Mouse (Mus musculus): Measurements from ENCODE around the gene Glb1l. TPM values are rescaled to one million over a fixed set of nuclear protein-coding genes. Genes with fewer than 3 reads are reported as not detected.

The Glb1l gene
- polyA plus RNA-seq, 1 experiment from 2014 or later: 3.5 TPM

DNA sequence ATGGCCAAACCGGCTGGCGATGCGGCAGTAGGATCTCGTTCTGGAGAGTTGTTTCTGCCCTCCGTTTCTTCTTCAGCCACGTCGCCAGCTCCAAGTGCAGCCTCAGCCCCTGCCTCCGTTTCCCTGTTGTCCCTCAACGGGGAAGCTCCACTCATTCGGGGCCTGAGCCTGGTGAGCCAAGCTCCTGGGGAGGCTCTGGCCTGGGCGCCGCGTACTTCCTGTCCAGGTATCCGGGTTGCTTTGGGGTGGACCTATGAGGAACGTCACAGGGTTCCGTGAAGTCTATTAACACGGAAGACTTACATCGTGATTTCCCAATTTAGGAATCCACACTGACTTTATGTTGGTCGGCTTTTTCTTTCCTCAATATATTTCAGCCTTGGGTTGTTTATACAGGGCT is 18.2 kb downstream of the Glb1l start:
- no peaks in the 10 kb centered on the region for H3K27me3 ChIP-seq (ENCODE audit: insufficient read depth, low read length)
- H3K9ac ChIP-seq (replicated peaks): peak overlapping the region; percentile 86
- ATAC-seq (peak; percentile 57), DNase-seq (peak; percentile 71)
- H3K4me3 ChIP-seq (ENCODE audit: low read depth, low read length): peak overlapping the region; percentile 99
- no peaks in the 10 kb centered on the region for H3K9me3 ChIP-seq (ENCODE audit: low read length)
- H3K4me1 ChIP-seq (ENCODE audit: insufficient read depth): peaks cover 28% of the 10 kb centered on the region
- WGBS (ENCODE audit: insufficient replicate concordance): under 1% methylated on average over 19 of the region's 19 CpGs
- H3K4me2 ChIP-seq (ENCODE audit: low read depth, low read length): peak overlapping the region; percentile 89
- TF ChIP-seq EP300 (IDR thresholded peaks at IDR 0.05; ENCODE audit: low read depth) (no peak), CTCF (IDR thresholded peaks at IDR 0.05; ENCODE audit: low read depth) (no peak)
- peak overlapping the region; percentile 98 for H3K27ac ChIP-seq (ENCODE audit: low read depth)
- peaks cover 39% of the 10 kb centered on the region for H3K36me3 ChIP-seq (replicated peaks; ENCODE audit: insufficient read depth, low read length)

- H3K9ac ChIP-seq (replicated peaks): peak within 1 kb of the TSS; percentile 98
- ATAC-seq: peak; percentile 97
- H3K4me3 ChIP-seq (ENCODE audit: low read depth, low read length): peak within 1 kb of the TSS; percentile 99
- WGBS (ENCODE audit: insufficient replicate concordance): under 1% methylated on average over 44 of the region's 56 CpGs
- DNase-seq: peak; percentile 94
- peak; percentile 67 for TF ChIP-seq EP300 (IDR thresholded peaks at IDR 0.05; ENCODE audit: low read depth)
- TF ChIP-seq CTCF (IDR thresholded peaks at IDR 0.05; ENCODE audit: low read depth): peak; percentile 19; the same call in 1 of the 2 replicates
- peaks cover 40% of the 10 kb centered on the region for H3K36me3 ChIP-seq (replicated peaks; ENCODE audit: insufficient read depth, low read length)
- H3K4me1 ChIP-seq (ENCODE audit: insufficient read depth): peaks cover 29% of the 10 kb centered on the region
- no peaks in the 10 kb centered on the region for H3K9me3 ChIP-seq (ENCODE audit: low read length)
- peak within 1 kb of the TSS; percentile 96 for H3K4me2 ChIP-seq (ENCODE audit: low read depth, low read length)
- H3K27me3 ChIP-seq (ENCODE audit: insufficient read depth, low read length): no peaks in the 10 kb centered on the region
- peak within 1 kb of the TSS; percentile 98 for H3K27ac ChIP-seq (ENCODE audit: low read depth)
Measured at GRCm38 (mm10) chr1:75191622-75192402, 18.8 kb downstream of the Glb1l start, which contains the start of the genes Ankzf1 and Atg9a. TSS of gene Ankzf1 (plus strand) at chr1:75192151. TSS of gene Atg9a (minus strand) at chr1:75192196.

DNA sequence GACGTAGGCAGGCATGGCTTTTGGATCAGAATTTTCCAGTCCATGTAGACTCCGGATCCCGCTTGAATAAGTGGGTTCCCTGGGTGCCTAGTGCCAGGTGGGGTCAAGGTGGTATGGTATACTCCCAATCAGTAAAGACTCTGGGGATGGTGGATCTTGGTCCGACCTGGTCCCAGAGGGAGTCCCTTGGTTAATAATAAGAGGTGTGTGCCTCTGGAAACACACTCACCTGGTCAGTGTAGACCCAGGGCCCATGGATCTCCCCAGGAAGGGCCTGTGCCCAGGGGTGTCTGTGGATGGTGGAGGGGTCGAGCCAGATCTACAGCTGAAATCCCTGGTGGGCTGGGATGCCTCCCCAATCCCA is 19.4 kb downstream of the Glb1l start:
- peak overlapping the region; percentile 99 for H3K4me3 ChIP-seq (ENCODE audit: low read depth, low read length)
- WGBS (ENCODE audit: insufficient replicate concordance): 50% methylated on average over 5 of the region's 5 CpGs
- ATAC-seq: peak; percentile 0; the same call in 1 of the 2 replicates
- peaks cover 42% of the 10 kb centered on the region for H3K36me3 ChIP-seq (replicated peaks; ENCODE audit: insufficient read depth, low read length)
- DNase-seq: no peak
- no peaks in the 10 kb centered on the region for H3K27me3 ChIP-seq (ENCODE audit: insufficient read depth, low read length)
- peak overlapping the region; percentile 98 for H3K9ac ChIP-seq (replicated peaks)
- H3K4me1 ChIP-seq (ENCODE audit: insufficient read depth): peaks cover 29% of the 10 kb centered on the region
- no peaks in the 10 kb centered on the region for H3K9me3 ChIP-seq (ENCODE audit: low read length)
- H3K4me2 ChIP-seq (ENCODE audit: low read depth, low read length): peak overlapping the region; percentile 96
- H3K27ac ChIP-seq (ENCODE audit: low read depth): peak overlapping the region; percentile 98
- TF ChIP-seq EP300 (IDR thresholded peaks at IDR 0.05; ENCODE audit: low read depth) (no peak), CTCF (IDR thresholded peaks at IDR 0.05; ENCODE audit: low read depth) (no peak)

GRCm38 (mm10) chr1:75190577-75190976 is 20.0 kb downstream of the Glb1l start:
- no peaks in the 10 kb centered on the region for H3K9me3 ChIP-seq (ENCODE audit: low read length)
- peak overlapping the region; percentile 96 for H3K4me2 ChIP-seq (ENCODE audit: low read depth, low read length)
- H3K9ac ChIP-seq (replicated peaks): peak overlapping the region; percentile 98
- H3K27me3 ChIP-seq (ENCODE audit: insufficient read depth, low read length): no peaks in the 10 kb centered on the region
- TF ChIP-seq CTCF (IDR thresholded peaks at IDR 0.05; ENCODE audit: low read depth) (no peak), EP300 (IDR thresholded peaks at IDR 0.05; ENCODE audit: low read depth) (no peak)
- WGBS (ENCODE audit: insufficient replicate concordance): 38% methylated on average over 2 of the region's 2 CpGs
- H3K27ac ChIP-seq (ENCODE audit: low read depth): peak overlapping the region; percentile 98; the same call in 1 of the 2 replicates
- peak; percentile 7; the same call in 1 of the 2 replicates for ATAC-seq
- H3K4me3 ChIP-seq (ENCODE audit: low read depth, low read length): peak overlapping the region; percentile 99
- H3K4me1 ChIP-seq (ENCODE audit: insufficient read depth): peaks cover 29% of the 10 kb centered on the region
- H3K36me3 ChIP-seq (replicated peaks; ENCODE audit: insufficient read depth, low read length): peaks cover 42% of the 10 kb centered on the region
- DNase-seq: no peak

- H3K4me3 ChIP-seq (ENCODE audit: low read depth, low read length): no peak overlapping the region
- TF ChIP-seq EP300 (IDR thresholded peaks at IDR 0.05; ENCODE audit: low read depth) (no peak), CTCF (IDR thresholded peaks at IDR 0.05; ENCODE audit: low read depth) (no peak)
- DNase-seq (peak; percentile 46), ATAC-seq (no peak)
- H3K36me3 ChIP-seq (replicated peaks; ENCODE audit: insufficient read depth, low read length): peaks cover 60% of the 10 kb centered on the region
- H3K9me3 ChIP-seq (ENCODE audit: low read length): no peaks in the 10 kb centered on the region
- no peaks in the 10 kb centered on the region for H3K27me3 ChIP-seq (ENCODE audit: insufficient read depth, low read length)
- H3K27ac ChIP-seq (ENCODE audit: low read depth): no peak overlapping the region
- no peak overlapping the region for H3K4me2 ChIP-seq (ENCODE audit: low read depth, low read length)
- peaks cover 24% of the 10 kb centered on the region for H3K4me1 ChIP-seq (ENCODE audit: insufficient read depth)
- no peak overlapping the region for H3K9ac ChIP-seq (replicated peaks)
- 45% methylated on average over 2 of the region's 2 CpGs for WGBS (ENCODE audit: insufficient replicate concordance)
Measured at GRCm38 (mm10) chr1:75187914-75188483, 22.6 kb downstream of the Glb1l start.

- peaks cover 24% of the 10 kb centered on the region for H3K4me1 ChIP-seq (ENCODE audit: insufficient read depth)
- DNase-seq: no peak
- H3K27me3 ChIP-seq (ENCODE audit: insufficient read depth, low read length): no peaks in the 10 kb centered on the region
- no peak overlapping the region for H3K4me2 ChIP-seq (ENCODE audit: low read depth, low read length)
- peaks cover 69% of the 10 kb centered on the region for H3K36me3 ChIP-seq (replicated peaks; ENCODE audit: insufficient read depth, low read length)
- 0 out of 2 replicates have a peak, but pooled peaks cover 2% of the 10 kb centered on the region for H3K9me3 ChIP-seq (ENCODE audit: low read length)
- no peak overlapping the region for H3K9ac ChIP-seq (replicated peaks)
- H3K27ac ChIP-seq (ENCODE audit: low read depth): no peak overlapping the region
- TF ChIP-seq CTCF (IDR thresholded peaks at IDR 0.05; ENCODE audit: low read depth) (no peak), EP300 (IDR thresholded peaks at IDR 0.05; ENCODE audit: low read depth) (no peak)
- H3K4me3 ChIP-seq (ENCODE audit: low read depth, low read length): no peak overlapping the region
- no peak for ATAC-seq
Measured at GRCm38 (mm10) chr1:75187126-75187525, 23.5 kb downstream of the Glb1l start.
